Mouse (Mus musculus): Measurements from ENCODE around the gene Olfr279.

GRCm38 (mm10) chr15:98533881-98534627, 41.9 kb downstream of the Olfr279 start, which contains the start of gene Kansl2:
- no peak for TF ChIP-seq CTCF (IDR thresholded peaks at IDR 0.05; ENCODE audit: low read depth, low read length)
- TF ChIP-seq EP300 (IDR thresholded peaks at IDR 0.05; ENCODE audit: insufficient read depth, low read depth, low read length), result no peak
